Mouse (Mus musculus) heart, adult 2 months (tissue): ENCODE data around the gene Aldh1l1.

Source experiments
- CTCF ChIP-seq: fragments of 200-600 bp; IDR thresholded peaks from 2 replicates; pipeline ENCODE4 v1.8.1; 2022; ENCODE audit warnings: antibody characterized with exemption, mild to moderate bottlenecking, moderate library complexity
- POLR2A ChIP-seq: fragments of 200-500 bp; IDR thresholded peaks from 2 replicates; pipeline ENCODE4 v1.6.1; 2011; ENCODE audit warnings: mild to moderate bottlenecking, low read depth, low read length, control low read depth; ENCODE audit not compliant: insufficient read depth

DNA sequence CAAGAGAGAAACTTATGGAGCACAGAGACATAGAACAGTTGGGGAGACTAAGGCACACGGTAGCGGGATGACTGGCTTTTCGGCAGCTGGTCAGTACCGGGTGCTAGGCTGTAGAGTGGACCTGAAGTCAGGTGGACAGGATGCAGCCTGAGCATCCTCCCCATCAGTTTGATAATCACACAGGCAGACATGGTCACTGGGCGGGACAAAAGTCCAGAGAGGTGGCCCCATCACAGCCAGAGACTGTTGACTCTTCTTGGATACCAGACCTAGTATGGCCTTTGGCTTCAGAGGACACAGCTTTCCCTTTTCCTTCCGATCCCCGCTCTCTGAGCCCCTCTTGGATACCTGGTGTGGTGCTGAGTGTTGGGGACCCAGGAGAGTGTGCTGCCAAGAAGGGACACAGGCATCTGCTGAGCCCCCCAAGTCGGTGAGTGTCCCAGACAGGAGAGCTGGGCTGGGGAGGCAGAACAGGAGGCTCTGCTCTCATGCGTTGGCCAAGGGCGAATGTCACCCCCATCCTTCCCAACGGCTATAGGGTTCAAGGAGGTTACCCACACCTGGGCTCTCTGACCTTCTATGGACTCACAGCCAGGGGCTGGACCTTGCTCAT lies 21.1 kb upstream of the Aldh1l1 start:
- TF ChIP-seq CTCF (no peak), POLR2A (no peak)
